8 mouse cellular contexts compared by ENCODE assay signal in genomic region chr6:113852318-113852717, GRCm38 (mm10).
DNase-seq lines count a peak whose midpoint lies in the region; ATAC-seq and TF ChIP-seq lines count a peak whose summit lies in the region.

No protein-coding gene starts in this region.

- no peak overlapping the region for H3K9ac ChIP-seq in embryonic facial prominence, embryonic 12.5 days
- no peak overlapping the region for H3K9ac ChIP-seq in hindbrain, postnatal 0 days (replicated peaks; ENCODE audit: low read length)
- no peak overlapping the region for H3K9ac ChIP-seq in liver, embryonic 13.5 days

- TF ChIP-seq CTCF in hindbrain, postnatal 0 days (IDR thresholded peaks at IDR 0.05; ENCODE audit: low read depth) = no peak

- no peak overlapping the region for H3K4me3 ChIP-seq in embryonic facial prominence, embryonic 12.5 days
- no peak overlapping the region for H3K4me3 ChIP-seq in hindbrain, postnatal 0 days (ENCODE audit: low read length)
- no peak overlapping the region for H3K4me3 ChIP-seq in liver, embryonic 13.5 days (replicated peaks)

- no peaks in the 10 kb centered on the region for H3K27me3 ChIP-seq in embryonic facial prominence, embryonic 12.5 days
- no peaks in the 10 kb centered on the region for H3K27me3 ChIP-seq in hindbrain, postnatal 0 days (ENCODE audit: insufficient read depth, low read length)
- no peaks in the 10 kb centered on the region for H3K27me3 ChIP-seq in liver, embryonic 13.5 days

- no peak overlapping the region for H3K27ac ChIP-seq in embryonic facial prominence, embryonic 12.5 days
- H3K27ac ChIP-seq in hindbrain, postnatal 0 days = no peak overlapping the region
- H3K27ac ChIP-seq in liver, embryonic 13.5 days = no peak overlapping the region

- no peaks in the 10 kb centered on the region for H3K9me3 ChIP-seq in embryonic facial prominence, embryonic 12.5 days
- no peaks in the 10 kb centered on the region for H3K9me3 ChIP-seq in hindbrain, postnatal 0 days (ENCODE audit: low read length)
- H3K9me3 ChIP-seq in liver, embryonic 13.5 days (replicated peaks) = no peaks in the 10 kb centered on the region

- no peak overlapping the region for H3K4me2 ChIP-seq in embryonic facial prominence, embryonic 12.5 days (replicated peaks)
- H3K4me2 ChIP-seq in hindbrain, postnatal 0 days (ENCODE audit: low read depth, low read length) = no peak overlapping the region
- H3K4me2 ChIP-seq in liver, embryonic 13.5 days = no peak overlapping the region

- intact Hi-C loops in left cerebral cortex, postnatal 4 days (cut with DNase I) = no loop called here

- 0 out of 2 replicates have a peak, but pooled peaks have one; percentile 4 for ATAC-seq in embryonic facial prominence, embryonic 12.5 days (ENCODE audit: insufficient number of reproducible peaks, insufficient read depth, low FRiP score, low TSS enrichment)
- ATAC-seq in hindbrain, postnatal 0 days = peak; percentile 64; the same call in 1 of the 2 replicates
- ATAC-seq in liver, embryonic 13.5 days (ENCODE audit: low read depth) = no peak
- no peak for ATAC-seq in cerebellum, adult (ENCODE audit: insufficient number of reproducible peaks, low FRiP score, low TSS enrichment)

- H3K36me3 ChIP-seq in embryonic facial prominence, embryonic 12.5 days = no peaks in the 10 kb centered on the region
- no peaks in the 10 kb centered on the region for H3K36me3 ChIP-seq in hindbrain, postnatal 0 days (ENCODE audit: insufficient read depth, low read length)
- no peaks in the 10 kb centered on the region for H3K36me3 ChIP-seq in liver, embryonic 13.5 days

- no peaks in the 10 kb centered on the region for H3K4me1 ChIP-seq in embryonic facial prominence, embryonic 12.5 days
- peaks cover 15% of the 10 kb centered on the region for H3K4me1 ChIP-seq in hindbrain, postnatal 0 days (ENCODE audit: insufficient read depth, low read length)
- H3K4me1 ChIP-seq in liver, embryonic 13.5 days (replicated peaks) = no peaks in the 10 kb centered on the region

- 4% methylated on average over 3 of the region's 3 CpGs for WGBS in embryonic facial prominence, embryonic 12.5 days
- 19% methylated on average over 3 of the region's 3 CpGs for WGBS in hindbrain, postnatal 0 days
- 10% methylated on average over 3 of the region's 3 CpGs for WGBS in liver, embryonic 13.5 days (ENCODE audit: insufficient replicate concordance)

- peak; percentile 60 for DNase-seq in left cerebral cortex, postnatal 4 days
- no peak for DNase-seq in left cerebral cortex, adult 8-10 months (ENCODE audit: low spot score in 2 of 2)
- peak; percentile 95 for DNase-seq in R1 (ENCODE audit: low read depth, low spot score)
- DNase-seq in hindbrain, postnatal 0 days (ENCODE audit: low spot score) = peak; percentile 78
- DNase-seq in liver, embryonic 13.5 days = peak; percentile 30
- peak; percentile 40 for DNase-seq in skeletal muscle tissue, adult 2 months (ENCODE audit: low read depth, low spot score)

Comparison
In these comparisons a context has a peak if more than half of its experiments do, and no peak if none do; other contexts are left out.
1. DNase-seq: peak in left cerebral cortex, postnatal 4 days (single experiment), R1 (single experiment), hindbrain, postnatal 0 days (single experiment), liver, embryonic 13.5 days (single experiment) and skeletal muscle tissue, adult 2 months (single experiment); none in left cerebral cortex, adult 8-10 months (0 of 2).
2. ATAC-seq: peak in embryonic facial prominence, embryonic 12.5 days (single experiment) and hindbrain, postnatal 0 days (single experiment); none in liver, embryonic 13.5 days (single experiment) and cerebellum, adult (single experiment).